Mouse (Mus musculus): ENCODE data around the gene Cul4b. TPM values are rescaled to one million over a fixed set of nuclear protein-coding genes. Genes with fewer than 3 reads are reported as not detected.
"Not testable (repeated sequence)": the region's sequence is repeated elsewhere in the genome, so short reads cannot be mapped to it uniquely, and the experiment has no call there.

Gene Cul4b
- total and polyA plus RNA-seq, 2 experiments from 2014 or later = 16.8 to 18.2 TPM

- H3K4me1 ChIP-seq (ENCODE audit: insufficient read depth, low read length) = no peaks in the 10 kb centered on the region
Observed at GRCm38 (mm10) chrX:38514556-38514955, 61.4 kb downstream of the Cul4b start.

GRCm38 (mm10) chrX:38504846-38505245 is 71.2 kb downstream of the Cul4b start:
- Histone ChIP-seq H3K27me3 (ENCODE audit: insufficient read depth, low read length) (no peaks in the 10 kb centered on the region), H3K9ac (replicated peaks; ENCODE audit: low read length) (no peak overlapping the region), H3K4me2 (ENCODE audit: low read depth, low read length) (no peak overlapping the region), H3K4me1 (ENCODE audit: insufficient read depth, low read length) (no peaks in the 10 kb centered on the region), H3K4me3 (ENCODE audit: low read length) (no peak overlapping the region), H3K27ac (no peak overlapping the region), H3K9me3 (ENCODE audit: low read length) (no peaks in the 10 kb centered on the region), H3K36me3 (ENCODE audit: insufficient read depth, low read length) (no peaks in the 10 kb centered on the region)
- no peak for TF ChIP-seq CTCF (IDR thresholded peaks at IDR 0.05; ENCODE audit: low read depth)
- WGBS = 89% methylated on average over 13 of the region's 14 CpGs
- DNase-seq (ENCODE audit: low spot score) (no peak), ATAC-seq (no peak)

More at GRCm38 (mm10) chrX:38514556-38514955, 61.4 kb downstream of the Cul4b start:
- TF ChIP-seq CTCF (IDR thresholded peaks at IDR 0.05; ENCODE audit: low read depth) = peak; percentile 75
- ATAC-seq (no peak), DNase-seq (ENCODE audit: low spot score) (peak; percentile 71)
- no peaks in the 10 kb centered on the region for H3K27me3 ChIP-seq (ENCODE audit: insufficient read depth, low read length)
- no peak overlapping the region for H3K9ac ChIP-seq (replicated peaks; ENCODE audit: low read length)
- no peak overlapping the region for H3K4me2 ChIP-seq (ENCODE audit: low read depth, low read length)
- no peak overlapping the region for H3K4me3 ChIP-seq (ENCODE audit: low read length)
- H3K36me3 ChIP-seq (ENCODE audit: insufficient read depth, low read length) = no peaks in the 10 kb centered on the region
- H3K27ac ChIP-seq = no peak overlapping the region
- no peaks in the 10 kb centered on the region for H3K9me3 ChIP-seq (ENCODE audit: low read length)
- WGBS = 4% methylated on average over 7 of the region's 7 CpGs

DNA sequence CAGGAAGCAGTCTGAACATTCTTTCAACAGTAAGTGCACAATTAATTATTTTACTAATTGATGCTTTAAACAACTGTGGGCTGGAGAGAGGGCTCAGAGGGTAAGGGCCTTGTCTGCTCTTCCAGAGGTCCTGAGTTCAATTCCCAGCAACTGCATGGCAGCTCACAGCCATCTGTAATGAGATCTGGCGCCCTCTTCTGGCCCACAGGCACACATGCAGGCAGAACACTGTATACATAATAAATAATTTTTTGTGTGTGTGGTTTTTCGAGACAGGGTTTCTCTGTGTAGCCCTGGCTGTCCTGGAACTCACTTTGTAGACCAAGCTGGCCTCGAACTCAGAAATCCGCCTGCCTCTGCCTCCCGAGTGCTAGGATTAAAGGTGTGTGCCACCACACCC is 73.8 kb downstream of the Cul4b start:
- not testable (repeated sequence) for H3K9me3 ChIP-seq (ENCODE audit: low read length); H3K9ac ChIP-seq (replicated peaks; ENCODE audit: low read length); H3K27me3 ChIP-seq (ENCODE audit: insufficient read depth, low read length); DNase-seq (ENCODE audit: low spot score); H3K27ac ChIP-seq; H3K4me1 ChIP-seq (ENCODE audit: insufficient read depth, low read length); H3K4me2 ChIP-seq (ENCODE audit: low read depth, low read length); H3K36me3 ChIP-seq (ENCODE audit: insufficient read depth, low read length); ATAC-seq; H3K4me3 ChIP-seq (ENCODE audit: low read length)
- TF ChIP-seq CTCF (IDR thresholded peaks at IDR 0.05; ENCODE audit: low read depth) = 0 out of 2 replicates have a peak, but pooled peaks have one; percentile 8
- 70% methylated on average over 5 of the region's 5 CpGs for WGBS

DNA sequence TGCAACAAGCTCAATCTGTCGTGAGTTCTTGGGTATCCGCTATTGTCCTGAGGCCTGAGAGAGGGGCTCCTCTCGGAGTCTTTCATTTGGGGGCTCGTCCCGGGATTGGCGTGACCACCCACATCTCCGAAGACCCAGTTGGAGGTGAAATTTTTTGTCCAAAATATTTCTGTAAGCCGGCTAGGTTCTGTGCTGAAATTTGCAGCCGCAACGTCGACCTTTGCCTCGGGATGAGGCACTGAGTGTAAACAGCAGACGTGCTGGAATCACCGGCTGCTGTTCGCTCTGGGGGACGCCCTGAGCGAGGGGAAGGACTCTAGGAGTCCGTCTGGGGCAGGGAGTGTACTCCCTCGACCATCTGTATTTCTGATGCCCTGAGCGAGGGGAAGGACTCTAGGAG is 90.5 kb downstream of the Cul4b start:
- H3K4me2 ChIP-seq (ENCODE audit: low read depth, low read length); H3K27ac ChIP-seq; H3K4me1 ChIP-seq (ENCODE audit: insufficient read depth, low read length); DNase-seq (ENCODE audit: low spot score); H3K36me3 ChIP-seq (ENCODE audit: insufficient read depth, low read length); H3K9me3 ChIP-seq (ENCODE audit: low read length); H3K9ac ChIP-seq (replicated peaks; ENCODE audit: low read length); H3K27me3 ChIP-seq (ENCODE audit: insufficient read depth, low read length); H3K4me3 ChIP-seq (ENCODE audit: low read length); ATAC-seq: not testable (repeated sequence)
- WGBS = 44% methylated on average over 20 of the region's 20 CpGs

Other genes starting within 250 kb of the Cul4b start
- gene Lamp2, start 119.7 kb downstream of the Cul4b start, total RNA-seq (2014; rRNA removed) = 56.5 and 64.3 TPM in 2 replicates
- gene Lamp2, start 119.7 kb downstream of the Cul4b start, polyA plus RNA-seq (2015; fragmentation: Nextera tagmentation; extraction: Ambion mirVana) = 79.8 and 84.8 TPM in 2 replicates
- gene Mcts1, start 24.4 kb upstream of the Cul4b start, total RNA-seq (2014; rRNA removed) = 26.9 and 36.9 TPM in 2 replicates
- gene Mcts1, start 24.4 kb upstream of the Cul4b start, polyA plus RNA-seq (2015; fragmentation: Nextera tagmentation; extraction: Ambion mirVana) = 173 and 177 TPM in 2 replicates
- 10.4 and 15.4 TPM in 2 replicates for gene C1galt1c1, start 58.9 kb upstream of the Cul4b start, total RNA-seq (2014; rRNA removed)
- gene C1galt1c1, start 58.9 kb upstream of the Cul4b start, polyA plus RNA-seq (2015; fragmentation: Nextera tagmentation; extraction: Ambion mirVana) = 24.9 and 26.3 TPM in 2 replicates
- gene 6030498E09Rik, start 196.5 kb upstream of the Cul4b start, total RNA-seq (2014; rRNA removed) = 0.10 TPM in 1 of 2 replicates, not detected in the other
- gene 6030498E09Rik, start 196.5 kb upstream of the Cul4b start, polyA plus RNA-seq (2015; fragmentation: Nextera tagmentation; extraction: Ambion mirVana) = 0.25 TPM in 1 of 2 replicates, not detected in the other

Data from hindbrain, postnatal 0 days (tissue).